Mouse (Mus musculus) thymus, postnatal 10 days (tissue): ENCODE measurements around the gene Slc34a2.

ENCODE experiments used
- DNase-seq, 2 experiments: peaks; one replicate each; pipeline ENCODE4 v3.0.0; 2021; ENCODE audit warnings: low spot score in 2 of 2

The Slc34a2 gene

GRCm38 (mm10) chr5:53025276-53025973 is 12.5 kb upstream of the Slc34a2 start:
- no peak for DNase-seq

- no peak for DNase-seq
These were observed 6.5 kb upstream of the Slc34a2 start for GRCm38 (mm10) chr5:53031346-53031745.

- DNase-seq: no peak
These were observed 4.3 kb downstream of the Slc34a2 start for GRCm38 (mm10) chr5:53042034-53042748.

- DNase-seq: no peak
These were observed 5.0 kb downstream of the Slc34a2 start for GRCm38 (mm10) chr5:53042771-53043371.

GRCm38 (mm10) chr5:53043716-53044115 is 5.8 kb downstream of the Slc34a2 start:
- no peak for DNase-seq

- no peak for DNase-seq
These were observed 10.1 kb downstream of the Slc34a2 start for GRCm38 (mm10) chr5:53047951-53048350.

- no peak for DNase-seq
These were observed 10.7 kb downstream of the Slc34a2 start for GRCm38 (mm10) chr5:53048599-53048998.

- DNase-seq: no peak
These were observed 11.2 kb downstream of the Slc34a2 start for GRCm38 (mm10) chr5:53049046-53049445.

GRCm38 (mm10) chr5:53050963-53051362 is 13.1 kb downstream of the Slc34a2 start:
- DNase-seq: no peak

- no peak for DNase-seq
These were observed 15.4 kb downstream of the Slc34a2 start for GRCm38 (mm10) chr5:53053246-53053645.

- DNase-seq: no peak
These were observed 23.8 kb downstream of the Slc34a2 start for GRCm38 (mm10) chr5:53061532-53062130.

GRCm38 (mm10) chr5:53074553-53074952 is 36.7 kb downstream of the Slc34a2 start:
- DNase-seq: no peak

GRCm38 (mm10) chr5:53078453-53078852 is 40.6 kb downstream of the Slc34a2 start:
- DNase-seq: no peak

GRCm38 (mm10) chr5:53087452-53087851 is 49.6 kb downstream of the Slc34a2 start:
- DNase-seq: no peak

- no peak for DNase-seq
These were observed 53.5 kb downstream of the Slc34a2 start for GRCm38 (mm10) chr5:53091331-53091730.

- DNase-seq: no peak
These were observed 64.1 kb downstream of the Slc34a2 start for GRCm38 (mm10) chr5:53101848-53102473.

- DNase-seq: no peak
These were observed 66.4 kb downstream of the Slc34a2 start for GRCm38 (mm10) chr5:53104177-53104855.

- DNase-seq: no peak
These were observed 67.8 kb downstream of the Slc34a2 start for GRCm38 (mm10) chr5:53105716-53106115.

GRCm38 (mm10) chr5:53106125-53106524 is 68.2 kb downstream of the Slc34a2 start:
- no peak for DNase-seq

- DNase-seq: no peak
These were observed 68.8 kb downstream of the Slc34a2 start for GRCm38 (mm10) chr5:53106731-53107130.

- no peak for DNase-seq
These were observed 70.1 kb downstream of the Slc34a2 start for GRCm38 (mm10) chr5:53108026-53108425.
